Mouse (Mus musculus) lung, postnatal 0 days (tissue): ENCODE measurements around the gene Oprd1.

Experiments used
- CTCF ChIP-seq: IDR thresholded peaks from 2 replicates; pipeline ENCODE4 v1.5.1; 2016; ENCODE audit warnings: antibody characterized with exemption, mild to moderate bottlenecking
- EP300 ChIP-seq: IDR thresholded peaks from 2 replicates; pipeline ENCODE4 v1.6.1; 2016; ENCODE audit warnings: antibody characterized with exemption, mild to moderate bottlenecking, control low read depth

- TF ChIP-seq CTCF (no peak), EP300 (no peak)
These were observed 72.6 kb downstream of the Oprd1 start for GRCm38 (mm10) chr4:132071674-132072073.
